Mouse (Mus musculus) heart, postnatal 14 days (tissue): ENCODE data around the gene Ankar. TPM values are rescaled to one million over a fixed set of nuclear protein-coding genes. Genes with fewer than 3 reads are reported as not detected.

Experiments
- DNase-seq, 2 experiments: peaks; one replicate each; pipeline ENCODE4 v3.0.0; 2021 to 2022
- intact Hi-C: fragments of 180-260 bp; cut with DNase I; formaldehyde crosslinking; loops from one replicate; pipeline ENCODE4 v1.15.1; 2025
- total RNA-seq, 2 experiments: library from RNA; stranded (reverse); gene quantifications; 2 replicates each; pipeline ENCODE4 v1.2.3; 2021

Gene Ankar
- total RNA-seq, 2 experiments from 2014 or later: not detected

- intact Hi-C loops: loop anchor here (5.0 to 10.0 kb wide), 3 partner anchors 400 to 1112 kb away; no protein-coding TSS in a partner anchor
- DNase-seq: no peak
Measured at GRCm38 (mm10) chr1:72715065-72715464, 14.7 kb upstream of the Ankar start.

GRCm38 (mm10) chr1:72714547-72714946 is 14.2 kb upstream of the Ankar start:
- intact Hi-C loops: loop anchor here (10.0 kb wide), 2 partner anchors 400 to 560 kb away; no protein-coding TSS in a partner anchor
- no peak for DNase-seq

GRCm38 (mm10) chr1:72711684-72712083 is 11.3 kb upstream of the Ankar start:
- DNase-seq: no peak
- intact Hi-C loops: loop anchor here (10.0 kb wide), 2 partner anchors 397 to 563 kb away; no protein-coding TSS in a partner anchor

DNA sequence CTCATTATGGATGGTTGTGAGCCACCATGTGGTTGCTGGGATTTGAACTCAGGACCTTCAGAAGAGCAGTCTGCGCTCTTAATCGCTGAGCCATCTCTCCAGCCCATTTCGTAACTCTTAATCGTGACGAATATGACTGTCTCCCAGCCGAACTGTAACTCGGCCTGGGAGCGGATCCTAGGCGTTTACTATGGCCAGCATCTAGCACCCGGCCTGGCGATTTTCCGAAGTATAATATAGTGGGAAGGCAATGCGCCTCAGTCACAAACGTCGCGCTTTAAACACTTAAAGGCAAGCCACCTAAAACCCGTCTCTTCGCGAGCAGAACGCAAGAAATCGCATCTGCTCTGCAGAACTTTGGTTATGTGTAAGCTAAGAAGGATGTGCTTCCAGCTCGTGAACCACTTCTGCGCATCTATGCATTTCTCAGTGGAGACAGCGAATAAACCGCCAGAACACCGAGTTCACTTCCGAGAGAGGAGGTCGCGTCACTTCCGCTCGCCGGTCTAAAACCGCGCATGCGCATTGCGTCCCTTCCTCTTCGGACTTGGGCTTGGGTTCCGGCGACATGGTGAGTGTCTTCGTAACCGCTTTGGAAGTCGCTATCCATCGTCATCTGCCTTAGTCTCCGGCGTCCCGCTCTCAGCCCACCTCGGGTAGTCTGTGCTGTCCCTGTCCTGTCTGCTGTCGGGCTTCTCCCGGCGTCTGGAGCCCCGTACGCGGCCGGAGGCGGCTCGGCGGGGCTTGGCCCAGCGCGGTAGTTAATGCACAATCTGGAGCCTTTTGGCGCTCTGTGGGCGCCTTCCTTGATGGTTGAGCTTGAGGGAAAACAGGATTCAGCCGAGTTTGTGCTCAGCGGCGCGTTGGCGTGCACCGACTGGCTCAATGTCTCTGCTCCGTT is 10.6 kb upstream of the Ankar start, which contains the start of gene Rpl37a:
TSS of gene Rpl37a (plus strand) at position 538 of the 901 bp plus-strand sequence.
- DNase-seq: peak; percentile 94 to 95
- intact Hi-C loops: loop anchor here (10.0 kb wide), 2 partner anchors 396 to 564 kb away; no protein-coding TSS in a partner anchor

GRCm38 (mm10) chr1:72707525-72707924 is 7.1 kb upstream of the Ankar start:
- intact Hi-C loops: no loop called here
- no peak for DNase-seq

GRCm38 (mm10) chr1:72698651-72699050 is 1.7 kb downstream of the Ankar start:
- DNase-seq: peak; percentile 18

GRCm38 (mm10) chr1:72696256-72696655 is 4.1 kb downstream of the Ankar start:
- intact Hi-C loops: no loop called here
- DNase-seq: no peak

More at GRCm38 (mm10) chr1:72698651-72699050, 1.7 kb downstream of the Ankar start:
- intact Hi-C loops: no loop called here

DNA sequence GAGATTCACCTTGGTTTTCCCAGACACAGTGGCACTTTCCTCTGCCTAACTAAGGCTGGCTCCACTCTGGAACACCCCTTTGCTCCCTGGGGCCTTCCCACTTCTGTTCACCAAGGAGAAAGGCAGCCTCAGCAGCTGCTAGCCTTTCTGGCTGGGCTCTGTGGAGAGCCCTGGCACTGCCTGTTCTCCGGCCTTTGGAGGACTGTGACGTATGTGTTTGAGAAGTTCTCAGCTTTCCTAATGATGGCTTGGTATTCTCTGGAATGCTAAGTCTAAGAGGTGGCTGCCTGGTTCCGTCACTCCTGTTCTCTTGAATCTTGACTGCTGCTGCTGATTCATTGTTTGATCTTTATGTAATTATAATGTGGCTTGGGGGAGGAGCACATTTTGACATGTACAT is 27.3 kb downstream of the Ankar start:
- no peak for DNase-seq
- intact Hi-C loops: no loop called here

GRCm38 (mm10) chr1:72640658-72641410 is 59.5 kb downstream of the Ankar start:
- peak; percentile 25 to 38 for DNase-seq
- intact Hi-C loops: no loop called here

DNA sequence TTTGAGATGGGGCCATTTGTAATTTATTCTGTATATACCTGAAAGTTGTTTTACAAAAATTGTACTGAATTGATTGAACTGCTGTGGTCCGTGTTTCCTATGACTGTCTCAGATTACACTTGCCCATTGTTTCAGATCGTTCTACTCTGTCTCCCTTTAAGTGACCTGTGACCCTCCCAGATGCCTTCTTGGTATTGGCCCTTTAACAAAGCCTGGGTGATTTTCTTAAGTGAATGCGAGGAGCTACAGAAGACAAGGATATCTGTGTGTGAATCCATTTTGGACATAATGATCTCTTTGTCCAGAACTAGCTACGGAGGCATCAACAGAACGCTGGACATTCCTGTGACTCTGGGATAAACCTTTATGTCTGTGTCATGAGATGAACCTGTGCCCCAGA is 65.2 kb downstream of the Ankar start:
- intact Hi-C loops: no loop called here
- DNase-seq: no peak

- intact Hi-C loops: no loop called here
- no peak for DNase-seq
Measured at GRCm38 (mm10) chr1:72612172-72612571, 88.2 kb downstream of the Ankar start.

DNA sequence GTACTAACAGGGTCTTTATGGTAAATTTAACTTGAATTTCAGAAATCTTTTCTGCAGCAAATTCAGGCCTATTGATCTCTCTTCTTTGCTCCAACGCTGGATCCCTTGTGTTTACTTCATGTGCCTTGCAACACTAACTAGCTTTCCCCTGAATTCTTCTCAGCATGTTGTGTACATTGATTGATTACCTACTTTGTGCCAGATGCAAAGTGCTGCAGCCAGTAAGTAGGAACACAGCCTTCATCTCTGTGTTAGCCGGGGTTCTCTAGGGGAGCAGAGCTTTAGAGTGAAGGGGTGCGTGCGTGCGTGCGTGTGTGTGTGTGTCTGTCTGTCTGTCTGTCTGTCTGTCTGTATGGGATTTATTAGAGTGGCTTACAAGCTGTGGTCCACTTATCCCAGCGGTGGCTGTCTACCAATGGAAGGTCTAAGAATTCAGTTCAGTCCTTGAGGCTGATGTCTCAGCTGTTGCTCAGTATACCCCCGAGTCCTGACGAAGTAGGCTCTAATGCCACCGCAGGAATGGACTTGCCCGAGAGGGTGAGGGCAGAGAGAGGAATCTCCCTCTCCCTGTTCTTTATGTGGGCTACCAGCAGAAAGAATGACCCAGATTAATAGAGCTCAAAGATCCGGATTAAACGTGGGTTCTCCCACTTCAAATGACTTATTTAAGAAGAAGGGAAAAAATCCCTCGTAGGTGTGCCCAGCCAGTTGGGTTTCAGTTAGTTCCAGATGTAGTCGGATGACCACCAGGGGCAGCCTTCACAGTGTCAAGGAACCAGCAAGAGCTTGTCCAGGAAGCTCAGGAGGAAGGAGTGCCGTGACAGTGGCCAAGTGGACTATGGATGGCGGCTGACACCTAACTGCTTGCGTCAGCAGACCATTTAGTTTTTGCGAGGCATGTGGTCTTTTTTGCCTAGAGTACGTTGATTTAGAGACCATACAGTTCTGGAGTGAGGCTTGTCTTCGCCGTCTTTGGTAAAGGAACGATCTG is 90.2 kb downstream of the Ankar start:
- intact Hi-C loops: no loop called here
- no peak for DNase-seq

- intact Hi-C loops: no loop called here
- no peak for DNase-seq
Measured at GRCm38 (mm10) chr1:72609129-72609528, 91.2 kb downstream of the Ankar start.

DNA sequence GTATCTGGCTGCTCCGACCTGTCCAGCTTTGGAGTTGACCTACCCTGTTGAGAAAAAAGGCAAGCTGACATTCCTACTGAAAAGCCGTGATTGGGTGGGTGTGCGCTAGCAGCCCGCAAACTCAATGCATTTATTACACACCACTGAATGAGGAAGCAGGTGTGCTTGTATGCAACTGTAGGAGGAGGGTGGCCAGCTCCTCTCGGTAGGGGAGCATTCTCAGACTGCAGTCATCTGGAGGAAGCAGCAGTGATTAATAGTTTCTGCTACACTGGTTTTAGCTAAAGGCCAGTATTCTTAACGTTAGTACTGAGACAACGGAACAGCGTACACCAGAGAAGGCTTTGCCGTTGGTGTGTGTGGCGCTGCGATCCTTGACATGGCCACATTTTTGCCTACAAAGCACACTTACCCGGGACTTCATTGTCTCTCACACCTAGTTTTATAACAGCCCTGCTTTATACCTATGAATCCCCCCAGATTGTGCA is 94.1 kb downstream of the Ankar start:
- no peak for DNase-seq
- intact Hi-C loops: no loop called here

- intact Hi-C loops: no loop called here
Measured at GRCm38 (mm10) chr1:72602803-72603202, 97.6 kb downstream of the Ankar start.

DNA sequence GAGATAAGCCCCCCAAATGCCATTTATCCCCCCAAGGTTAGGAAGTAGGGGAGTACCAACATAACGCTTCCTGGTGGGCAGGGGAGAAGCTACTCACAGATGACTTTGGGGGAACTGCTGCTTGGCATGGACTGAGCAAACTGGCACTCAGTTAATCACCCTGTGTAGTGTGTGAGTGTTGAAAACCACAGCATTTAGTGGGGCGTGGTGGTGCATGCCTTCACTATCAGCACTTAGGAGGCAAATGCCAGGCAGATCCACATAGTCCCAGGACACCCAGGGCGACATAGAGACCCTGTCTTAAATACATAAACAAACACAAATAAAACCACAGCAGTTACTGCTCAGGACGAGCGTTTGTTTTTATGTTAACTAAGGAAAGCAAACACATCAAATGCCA is 98.2 kb downstream of the Ankar start:
- intact Hi-C loops: no loop called here
- DNase-seq: no peak

More at GRCm38 (mm10) chr1:72602803-72603202, 97.6 kb downstream of the Ankar start:
- no peak for DNase-seq

DNA sequence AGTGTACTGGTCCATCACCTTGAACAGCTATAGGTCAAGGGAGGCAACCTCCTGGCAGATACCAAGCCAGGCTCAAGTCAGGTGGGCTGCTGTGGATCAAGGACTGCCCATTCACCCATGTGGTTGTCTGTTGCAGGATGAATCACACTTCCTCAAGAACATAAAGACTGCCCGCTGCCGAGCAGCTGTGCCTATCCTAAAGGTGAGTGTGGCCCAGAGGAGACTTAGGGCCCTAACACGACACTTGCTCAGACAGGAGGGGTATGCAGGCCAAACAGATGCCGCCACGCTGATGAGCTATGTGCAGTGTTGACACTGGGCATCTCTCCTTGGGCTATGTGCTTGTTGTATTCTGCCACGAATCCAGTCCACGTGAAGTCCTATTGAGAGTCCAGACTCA is 99.1 kb downstream of the Ankar start:
- no peak for DNase-seq
- intact Hi-C loops: no loop called here

DNA sequence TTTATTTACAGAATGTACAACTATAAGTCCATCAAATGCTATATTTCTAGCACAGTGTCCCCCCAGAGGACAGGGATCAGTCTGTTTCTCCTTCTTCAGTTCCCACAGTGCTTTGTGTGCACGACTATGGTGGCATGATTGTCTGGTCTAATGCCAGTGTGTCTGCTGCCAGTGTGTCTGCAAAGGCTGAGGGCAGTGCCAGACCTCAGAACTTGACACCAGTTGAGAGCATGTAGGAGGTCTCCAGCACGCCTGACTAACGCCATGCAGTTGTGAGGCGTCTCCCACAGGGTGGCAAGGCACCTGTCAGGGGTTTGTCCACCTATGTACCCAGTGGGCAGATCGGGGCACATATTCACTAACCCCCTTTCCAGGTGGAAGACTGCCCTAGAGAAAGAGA is 99.6 kb downstream of the Ankar start:
- intact Hi-C loops: no loop called here
- no peak for DNase-seq
